Mouse (Mus musculus) forebrain, embryonic 13.5 days (tissue): Measurements from ENCODE around the gene 4930507D05Rik. TPM values are rescaled to one million over a fixed set of nuclear protein-coding genes. Genes with fewer than 3 reads are reported as not detected.

Experiments
- ATAC-seq: fragments of 200-750 bp; cut with Nextera tagmentation; 2 replicates; pipeline ENCODE4 v1.8.0; 2017
- H3K27ac ChIP-seq: fragments of 300-500 bp; sonication (generic); 2 replicates; pipeline ENCODE4 v1.5.1; 2015; ENCODE audit warnings: inconsistent platforms, mild to moderate bottlenecking, moderate library complexity
- H3K27me3 ChIP-seq: fragments of 300-500 bp; sonication (generic); 2 replicates; pipeline ENCODE4 v1.6.1; 2015; ENCODE audit warnings: mild to moderate bottlenecking, inconsistent platforms
- H3K36me3 ChIP-seq: fragments of 300-500 bp; sonication (generic); 2 replicates; pipeline ENCODE4 v1.6.1; 2015; ENCODE audit warnings: mild to moderate bottlenecking, inconsistent platforms; ENCODE audit not compliant: poor library complexity, severe bottlenecking
- H3K4me1 ChIP-seq: fragments of 300-500 bp; sonication (generic); 2 replicates; pipeline ENCODE4 v1.6.1; 2015; ENCODE audit warnings: inconsistent platforms
- H3K4me2 ChIP-seq: fragments of 300-500 bp; sonication (generic); 2 replicates; pipeline ENCODE4 v1.6.1; 2015; ENCODE audit warnings: inconsistent platforms, mild to moderate bottlenecking, moderate library complexity
- H3K4me3 ChIP-seq: fragments of 300-500 bp; sonication (generic); 2 replicates; pipeline ENCODE4 v1.5.1; 2015; ENCODE audit warnings: mild to moderate bottlenecking, inconsistent platforms
- H3K9ac ChIP-seq: fragments of 300-500 bp; sonication (generic); 2 replicates; pipeline ENCODE4 v1.6.1; 2015; ENCODE audit warnings: mild to moderate bottlenecking, inconsistent platforms
- H3K9me3 ChIP-seq: fragments of 300-500 bp; sonication (generic); replicated peaks from 2 replicates; pipeline ENCODE4 v1.6.1; 2016; ENCODE audit warnings: inconsistent platforms
- WGBS: fragments of 180-500 bp; shearing (Covaris S2); methylation state at CpG from one replicate; pipeline ENCODE4 v1.1.7; 2015; 5-methylcytosine and 5-hydroxymethylcytosine counted together
- polyA plus RNA-seq: library from polyadenylated mRNA; unstranded; fragments of >200 nt; fragmentation: Nextera tagmentation; extraction: Ambion mirVana; gene quantifications from 2 replicates; pipeline ENCODE4 v1.2.1, GENCODE M21; 2015

Gene 4930507D05Rik
- polyA plus RNA-seq: 0.70 and 0.94 TPM in 2 replicates

DNA sequence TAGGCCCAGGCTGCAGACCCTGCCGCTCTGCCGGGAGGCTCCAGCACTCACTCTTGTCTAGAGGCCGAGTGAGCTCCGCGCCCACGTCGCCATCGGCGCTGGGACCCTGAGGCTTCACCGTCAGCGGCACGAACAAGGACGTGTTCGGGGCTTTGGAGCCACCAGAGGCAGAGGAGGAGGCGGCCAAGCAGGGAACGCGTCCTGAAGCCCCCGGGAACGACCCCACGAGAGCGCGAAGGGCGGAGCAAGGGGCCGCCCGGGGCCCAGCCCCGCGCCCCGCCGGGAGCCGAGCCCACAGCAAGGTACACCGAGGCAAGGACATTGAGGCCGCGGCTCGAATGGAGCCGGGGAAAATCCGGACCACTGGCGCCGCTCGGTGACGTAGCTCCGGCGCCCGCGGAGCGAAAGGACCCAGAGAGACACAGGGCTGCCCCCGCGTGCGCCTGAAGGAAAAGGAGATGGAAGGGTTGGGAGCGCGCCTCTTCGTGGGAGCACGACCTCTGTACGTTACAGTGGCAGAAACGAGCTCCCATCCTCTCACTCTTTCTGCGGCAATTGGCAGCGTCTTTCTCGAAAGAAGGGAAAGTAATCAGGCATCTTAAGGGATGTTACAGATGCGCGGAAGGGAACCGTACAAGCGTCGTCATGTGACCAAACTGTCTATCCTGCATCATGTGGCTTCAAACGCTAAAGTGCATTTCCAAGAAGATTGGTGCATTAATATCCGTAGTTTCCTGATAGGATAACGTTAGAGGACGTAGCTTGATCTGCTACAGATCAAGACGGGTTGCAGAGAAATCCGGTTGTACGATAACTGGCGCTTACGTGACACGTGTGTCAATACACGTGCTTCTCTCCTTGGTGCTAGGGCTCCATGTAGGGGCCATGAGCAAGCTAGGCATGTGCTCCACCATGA, at the start of gene 4930507D05Rik, which contains the start of gene Supv3l1:
Gene 4930507D05Rik, plus strand, starts transcription at position 126 of the 916 bp plus-strand sequence.
Gene Supv3l1, minus strand, starts transcription at position 375 of the 916 bp plus-strand sequence.
- Histone ChIP-seq H3K27me3 (no peaks in the 10 kb centered on the region), H3K4me2 (peak within 1 kb of the TSS; percentile 77), H3K9me3 (no peaks in the 10 kb centered on the region), H3K27ac (peak within 1 kb of the TSS; percentile 81), H3K9ac (peak within 1 kb of the TSS; percentile 91), H3K4me1 (peaks cover 18% of the 10 kb centered on the region), H3K36me3 (peaks cover 35% of the 10 kb centered on the region), H3K4me3 (peak within 1 kb of the TSS; percentile 72)
- under 1% methylated on average over 73 of the region's 73 CpGs for WGBS
- peak; percentile 96 for ATAC-seq

GRCm38 (mm10) chr10:62401641-62402111, 47.6 kb upstream of the 4930507D05Rik start:
- Histone ChIP-seq H3K36me3 (no peaks in the 10 kb centered on the region), H3K9me3 (no peaks in the 10 kb centered on the region), H3K9ac (no peak overlapping the region), H3K4me2 (no peak overlapping the region), H3K4me3 (no peak overlapping the region), H3K27ac (no peak overlapping the region), H3K4me1 (0 out of 2 replicates have a peak, but pooled peaks cover 3% of the 10 kb centered on the region), H3K27me3 (no peaks in the 10 kb centered on the region)
- no peak for ATAC-seq
- WGBS: 85% methylated on average over 19 of the region's 19 CpGs

DNA sequence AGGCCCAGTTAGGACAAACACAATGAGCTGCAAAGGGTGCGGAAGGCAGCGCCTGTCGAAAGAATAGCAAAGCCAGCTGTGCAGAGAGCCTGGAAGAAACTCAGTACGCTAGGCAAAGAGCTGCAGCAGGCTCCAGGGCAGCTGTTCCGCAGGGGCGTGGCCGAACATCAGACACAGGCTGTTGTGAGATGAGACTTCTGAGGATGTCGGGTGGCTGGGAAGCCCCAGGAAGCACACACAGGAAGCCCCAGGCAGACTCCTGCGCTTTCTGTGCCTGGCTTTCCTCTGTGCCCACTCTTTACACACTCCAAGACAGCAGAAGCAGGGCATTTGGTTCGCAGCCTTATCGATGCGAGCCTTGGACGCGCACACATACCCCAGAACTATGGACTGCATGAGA, 44.4 kb upstream of the 4930507D05Rik start:
- Histone ChIP-seq H3K36me3 (no peaks in the 10 kb centered on the region), H3K4me3 (no peak overlapping the region), H3K4me1 (0 out of 2 replicates have a peak, but pooled peaks cover 3% of the 10 kb centered on the region), H3K4me2 (peak overlapping the region; percentile 24), H3K27me3 (no peaks in the 10 kb centered on the region), H3K27ac (no peak overlapping the region), H3K9me3 (no peaks in the 10 kb centered on the region), H3K9ac (no peak overlapping the region)
- no peak for ATAC-seq
- WGBS: 60% methylated on average over 14 of the region's 14 CpGs

- Histone ChIP-seq H3K27ac (no peak overlapping the region), H3K4me3 (no peak overlapping the region), H3K4me1 (no peaks in the 10 kb centered on the region), H3K36me3 (no peaks in the 10 kb centered on the region), H3K27me3 (no peaks in the 10 kb centered on the region), H3K9ac (no peak overlapping the region), H3K9me3 (no peaks in the 10 kb centered on the region), H3K4me2 (no peak overlapping the region)
- 6% methylated on average over 5 of the region's 5 CpGs for WGBS
- peak; percentile 59; the same call in 1 of the 2 replicates for ATAC-seq
Observed at GRCm38 (mm10) chr10:62410943-62411342, 38.3 kb upstream of the 4930507D05Rik start.

- Histone ChIP-seq H3K4me2 (no peak overlapping the region), H3K36me3 (no peaks in the 10 kb centered on the region), H3K4me3 (no peak overlapping the region), H3K9ac (no peak overlapping the region), H3K27ac (no peak overlapping the region), H3K4me1 (no peaks in the 10 kb centered on the region), H3K9me3 (no peaks in the 10 kb centered on the region), H3K27me3 (no peaks in the 10 kb centered on the region)
- ATAC-seq: no peak
- 68% methylated on average over 19 of the region's 19 CpGs for WGBS
Observed at GRCm38 (mm10) chr10:62411431-62412410, 37.6 kb upstream of the 4930507D05Rik start.

DNA sequence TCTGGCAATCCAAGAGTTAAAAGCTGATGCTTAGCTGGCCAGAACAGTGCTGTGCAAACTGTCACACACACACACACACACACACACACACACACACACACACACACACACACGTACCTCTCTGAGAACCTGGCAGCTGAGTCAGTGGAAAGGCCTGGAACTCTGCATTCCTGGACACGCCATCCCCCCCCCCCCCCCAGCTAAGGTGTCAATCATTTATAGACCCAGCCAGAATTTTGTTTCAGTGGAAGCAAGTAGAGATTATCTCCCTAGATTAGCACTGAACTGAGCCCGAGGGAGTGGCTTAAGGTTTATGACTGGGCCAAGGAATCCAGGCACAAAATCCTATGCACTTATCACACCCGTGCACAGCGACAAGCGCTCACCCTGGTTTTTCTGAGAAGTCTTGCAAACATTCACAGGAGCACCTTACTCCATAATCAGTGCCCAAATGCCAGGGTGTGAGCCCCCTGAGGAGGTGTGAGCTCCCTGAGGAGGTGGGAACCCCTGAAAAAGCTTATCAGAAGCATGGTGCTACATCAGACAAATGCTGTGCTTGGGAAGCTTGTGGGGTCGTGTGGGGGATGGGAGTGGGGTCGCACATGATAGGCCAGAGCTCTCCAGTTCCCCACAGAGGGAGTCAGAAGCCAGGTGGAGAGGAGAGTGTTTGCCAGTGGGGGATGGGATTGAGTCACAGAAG, 36.2 kb upstream of the 4930507D05Rik start:
- no peaks in the 10 kb centered on the region for H3K27me3 ChIP-seq
- no peaks in the 10 kb centered on the region for H3K36me3 ChIP-seq
- H3K27ac ChIP-seq: no peak overlapping the region
- no peak overlapping the region for H3K9ac ChIP-seq
- no peaks in the 10 kb centered on the region for H3K9me3 ChIP-seq
- H3K4me3 ChIP-seq: no peak overlapping the region
- WGBS: 43% methylated on average over 6 of the region's 8 CpGs
- no peaks in the 10 kb centered on the region for H3K4me1 ChIP-seq
- H3K4me2 ChIP-seq: no peak overlapping the region
- no peak for ATAC-seq

DNA sequence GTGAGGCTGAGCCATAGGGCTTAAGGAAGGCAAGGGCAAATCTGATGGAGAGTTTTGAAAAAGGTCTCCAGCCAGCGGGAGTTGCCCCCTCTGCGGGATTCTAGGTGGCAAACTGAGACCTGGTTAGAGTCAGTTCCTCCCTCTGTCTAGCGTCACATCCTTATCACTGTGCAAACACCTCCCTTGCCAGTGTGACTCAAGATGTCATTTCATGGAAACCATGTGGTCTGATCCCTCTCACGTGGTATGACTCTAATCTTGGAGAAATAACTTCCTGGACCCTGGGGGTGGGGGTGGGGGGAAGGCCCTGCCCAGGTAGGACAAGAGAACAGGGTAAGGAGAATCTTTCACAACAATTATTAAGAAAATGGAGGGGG, 35.7 kb upstream of the 4930507D05Rik start:
- 53% methylated on average over 4 of the region's 4 CpGs for WGBS
- Histone ChIP-seq H3K27ac (no peak overlapping the region), H3K27me3 (no peaks in the 10 kb centered on the region), H3K4me2 (no peak overlapping the region), H3K9ac (no peak overlapping the region), H3K4me3 (no peak overlapping the region), H3K36me3 (no peaks in the 10 kb centered on the region), H3K9me3 (no peaks in the 10 kb centered on the region), H3K4me1 (no peaks in the 10 kb centered on the region)
- no peak for ATAC-seq

GRCm38 (mm10) chr10:62418831-62419356, 30.4 kb upstream of the 4930507D05Rik start:
- H3K27ac ChIP-seq: no peak overlapping the region
- H3K9me3 ChIP-seq: no peaks in the 10 kb centered on the region
- no peak for ATAC-seq
- H3K9ac ChIP-seq: no peak overlapping the region
- H3K36me3 ChIP-seq: no peaks in the 10 kb centered on the region
- 0 out of 2 replicates have a peak, but pooled peaks cover 4% of the 10 kb centered on the region for H3K4me1 ChIP-seq
- H3K27me3 ChIP-seq: no peaks in the 10 kb centered on the region
- H3K4me3 ChIP-seq: no peak overlapping the region
- no peak overlapping the region for H3K4me2 ChIP-seq
- 47% methylated on average over 7 of the region's 7 CpGs for WGBS

DNA sequence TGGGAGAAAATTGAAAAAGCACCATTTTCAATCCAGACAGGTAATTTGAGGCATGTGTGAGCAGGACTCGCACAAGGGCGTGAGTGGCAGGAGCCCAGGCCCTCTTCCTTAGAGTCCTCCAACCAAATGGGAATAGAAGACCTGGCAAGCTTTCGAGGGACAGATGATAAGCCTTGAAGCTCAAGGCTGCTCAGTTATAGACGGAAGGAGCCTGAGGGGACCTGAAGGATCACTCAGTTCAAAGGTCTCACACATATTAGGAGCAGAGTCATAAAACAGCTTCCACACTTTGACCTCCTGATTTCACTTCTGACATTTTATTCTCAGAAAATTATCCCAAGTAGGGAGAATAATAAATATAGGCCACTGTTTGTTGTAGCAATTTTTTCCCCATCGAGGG, 29.9 kb upstream of the 4930507D05Rik start:
- ATAC-seq: no peak
- 89% methylated on average over 5 of the region's 5 CpGs for WGBS

DNA sequence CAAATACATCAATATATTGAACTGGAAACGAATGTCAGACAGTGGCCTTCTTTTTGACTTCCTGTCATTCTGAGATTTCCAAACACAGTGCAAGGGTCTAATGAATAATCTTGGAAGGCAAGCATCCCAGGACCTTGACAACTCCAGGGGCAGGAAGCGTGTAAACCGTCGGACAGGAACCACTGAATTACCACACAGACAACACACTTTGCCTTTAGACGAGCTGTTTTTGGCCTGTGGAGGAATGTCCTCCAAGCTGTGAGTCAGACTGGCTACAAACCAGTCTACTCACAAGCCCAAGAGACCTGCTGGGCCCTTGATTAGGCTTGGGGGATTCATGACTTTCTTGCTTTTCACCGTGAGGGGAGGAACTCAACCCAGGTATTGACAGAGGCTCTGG, 28.9 kb upstream of the 4930507D05Rik start:
- H3K27me3 ChIP-seq: no peaks in the 10 kb centered on the region
- H3K27ac ChIP-seq: no peak overlapping the region
- H3K9ac ChIP-seq: no peak overlapping the region
- H3K4me2 ChIP-seq: no peak overlapping the region
- WGBS: 79% methylated on average over 6 of the region's 6 CpGs
- no peak for ATAC-seq
- H3K4me3 ChIP-seq: no peak overlapping the region
- 0 out of 2 replicates have a peak, but pooled peaks cover 4% of the 10 kb centered on the region for H3K4me1 ChIP-seq
- H3K9me3 ChIP-seq: no peaks in the 10 kb centered on the region
- no peaks in the 10 kb centered on the region for H3K36me3 ChIP-seq

More for the DNA sequence above, 29.9 kb upstream of the 4930507D05Rik start:
- Histone ChIP-seq H3K4me1 (0 out of 2 replicates have a peak, but pooled peaks cover 4% of the 10 kb centered on the region), H3K9ac (no peak overlapping the region), H3K27me3 (no peaks in the 10 kb centered on the region), H3K4me2 (no peak overlapping the region), H3K9me3 (no peaks in the 10 kb centered on the region), H3K36me3 (no peaks in the 10 kb centered on the region), H3K27ac (no peak overlapping the region), H3K4me3 (no peak overlapping the region)

DNA sequence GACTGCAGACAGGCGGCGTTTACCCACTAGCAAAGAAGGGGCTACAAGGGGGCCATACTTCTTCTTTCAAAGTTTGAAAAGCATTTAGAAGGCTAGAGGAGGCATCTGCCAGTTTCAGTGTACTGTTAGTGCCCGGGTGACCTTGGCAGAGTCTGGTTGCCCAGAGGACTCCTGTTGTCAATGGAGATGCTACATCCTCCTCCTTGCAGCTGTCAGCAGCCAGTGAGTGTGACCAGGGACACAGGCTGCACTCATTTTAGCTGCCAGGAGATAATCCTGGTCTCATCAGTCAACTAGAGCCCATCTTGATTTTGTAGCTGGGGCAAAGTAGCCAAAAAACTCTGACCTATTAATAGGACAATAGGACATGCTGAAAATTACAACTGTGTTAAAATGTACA, 28.2 kb upstream of the 4930507D05Rik start:
- no peaks in the 10 kb centered on the region for H3K9me3 ChIP-seq

More for the DNA sequence above, 28.2 kb upstream of the 4930507D05Rik start:
- ATAC-seq: no peak
- no peak overlapping the region for H3K27ac ChIP-seq
- no peak overlapping the region for H3K4me2 ChIP-seq
- no peak overlapping the region for H3K4me3 ChIP-seq
- 0 out of 2 replicates have a peak, but pooled peaks cover 4% of the 10 kb centered on the region for H3K4me1 ChIP-seq
- no peak overlapping the region for H3K9ac ChIP-seq
- H3K36me3 ChIP-seq: no peaks in the 10 kb centered on the region
- WGBS: 89% methylated on average over 3 of the region's 3 CpGs
- H3K27me3 ChIP-seq: no peaks in the 10 kb centered on the region
